Mouse (Mus musculus) brain, adult 2 months (tissue): Measurements from ENCODE around the gene Wdr20.

Experiments used
- DNase-seq: peaks from one replicate; pipeline ENCODE4 v3.0.0; 2011; ENCODE audit warnings: low read depth, low spot score

Wdr20 gene

DNA sequence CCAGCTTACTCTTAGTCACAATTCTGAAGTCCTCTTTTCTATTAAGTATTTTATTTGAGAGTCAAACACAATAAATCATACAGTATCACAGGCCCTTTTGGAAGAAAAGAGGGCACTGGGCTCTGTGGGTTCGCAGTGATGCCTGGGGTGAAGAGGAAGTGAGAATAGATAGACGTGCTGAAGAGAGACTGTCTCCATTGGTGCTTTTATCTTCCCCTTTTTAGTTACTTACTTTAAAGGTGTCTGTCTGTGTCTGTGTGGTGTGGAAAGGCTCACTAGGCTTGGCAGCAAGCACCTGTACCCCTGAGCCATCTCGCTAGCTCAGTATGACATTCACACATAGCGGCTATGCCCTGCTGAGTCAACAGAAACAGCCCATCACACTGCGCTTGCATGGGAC, 40.1 kb downstream of the Wdr20 start:
- peak; percentile 36 for DNase-seq

DNA sequence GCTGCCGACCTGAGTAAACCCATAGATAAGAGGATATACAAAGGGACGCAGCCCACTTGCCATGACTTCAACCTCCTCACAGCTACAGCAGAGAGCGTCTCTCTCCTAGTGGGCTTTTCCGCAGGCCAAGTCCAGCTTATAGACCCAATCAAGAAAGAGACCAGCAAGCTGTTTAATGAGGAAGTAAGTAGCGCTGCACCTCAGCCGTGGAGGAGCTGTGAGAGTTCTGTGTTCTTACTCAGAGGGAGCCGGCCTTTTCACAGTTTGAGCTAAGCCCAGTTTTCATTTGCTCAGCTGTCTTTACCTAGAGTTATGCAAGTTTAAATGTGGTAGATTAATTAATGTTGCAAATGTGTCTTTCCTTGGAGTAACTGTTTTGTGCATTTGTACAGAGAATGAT, 41.6 kb downstream of the Wdr20 start:
- no peak for DNase-seq

- DNase-seq = peak; percentile 94
Observed at GRCm38 (mm10) chr12:110781181-110781580, 43.4 kb downstream of the Wdr20 start.

DNA sequence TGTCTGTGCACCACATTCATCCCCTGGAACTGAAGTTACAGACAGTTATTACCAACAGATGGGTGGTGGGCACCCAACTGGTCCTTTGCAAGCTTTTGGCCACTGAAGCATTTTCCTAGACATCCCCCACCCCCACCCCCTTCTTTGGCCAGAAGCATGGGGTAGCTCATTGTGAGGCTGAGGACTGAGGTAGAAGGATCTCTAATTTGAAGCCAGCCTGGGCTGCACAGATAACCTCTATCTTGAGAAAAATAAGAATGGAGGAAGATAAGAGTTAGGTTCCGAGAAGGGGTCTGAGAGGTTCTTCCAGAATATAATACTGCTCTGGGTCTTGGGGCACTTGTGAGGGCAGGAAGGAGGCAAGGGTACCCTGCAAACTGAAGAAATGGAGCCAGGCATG, 44.5 kb downstream of the Wdr20 start:
- DNase-seq = no peak

GRCm38 (mm10) chr12:110784211-110784610, 46.5 kb downstream of the Wdr20 start:
- DNase-seq = no peak

DNA sequence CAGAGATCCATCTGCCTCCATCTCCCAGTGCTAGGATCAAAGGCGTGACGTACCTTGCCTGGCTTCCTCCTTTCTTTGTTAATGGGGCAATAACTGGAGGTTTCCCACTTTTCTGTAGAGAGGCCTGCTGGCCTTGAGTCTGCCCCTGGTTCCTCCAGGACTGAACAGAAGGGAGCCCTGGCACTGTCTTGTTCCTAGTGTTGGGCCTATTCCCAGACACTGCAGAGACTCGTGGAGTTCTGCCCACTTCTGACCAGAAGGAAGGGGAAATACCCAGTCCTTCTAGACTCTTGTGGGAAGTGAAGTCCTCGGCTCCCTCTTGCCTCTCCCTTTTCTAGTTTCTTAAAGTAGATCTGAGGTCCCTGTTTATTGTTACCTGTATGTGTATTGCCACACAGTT, 48.5 kb downstream of the Wdr20 start:
- peak; percentile 92 for DNase-seq

DNA sequence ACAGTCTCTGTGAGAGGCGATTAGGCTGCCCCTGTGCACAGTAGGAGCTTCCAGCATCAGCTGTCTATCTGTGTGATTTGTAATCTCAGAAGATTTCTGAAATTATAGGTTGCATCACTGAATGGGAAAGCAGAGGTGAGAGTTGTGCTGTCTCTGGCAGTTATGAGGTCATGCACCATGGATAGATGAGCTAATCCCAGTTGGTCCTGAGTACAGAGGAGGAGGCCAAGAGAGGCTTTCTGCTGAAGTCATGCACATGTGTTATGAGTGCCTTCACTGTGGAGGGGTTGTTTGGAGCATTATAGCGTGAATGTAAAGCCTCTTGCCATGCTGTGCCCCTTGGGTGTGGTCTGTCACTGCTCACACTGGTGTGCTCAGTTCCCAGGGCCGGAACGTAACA, 52.8 kb downstream of the Wdr20 start:
- peak; percentile 45 for DNase-seq

GRCm38 (mm10) chr12:110791026-110791425, 53.3 kb downstream of the Wdr20 start:
- DNase-seq = no peak

DNA sequence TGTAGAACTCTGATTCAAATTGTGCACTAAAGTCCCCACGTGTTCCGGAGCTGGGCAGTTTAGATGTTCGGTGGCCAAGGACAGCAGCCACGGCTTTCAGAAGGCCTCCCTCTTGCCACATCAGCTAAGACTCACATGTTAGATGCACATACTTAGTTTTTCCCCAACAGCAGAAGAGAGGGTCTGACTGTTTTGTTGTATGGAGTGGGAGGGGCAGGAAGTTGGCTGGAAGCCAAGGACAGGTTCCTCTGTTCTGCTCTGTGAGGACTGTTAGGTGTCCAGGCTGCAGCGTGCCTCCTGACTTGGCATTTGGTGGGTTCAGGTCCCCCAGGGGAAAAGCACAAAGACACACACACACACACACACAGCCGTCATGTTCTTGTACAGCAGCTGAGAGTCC, 57.3 kb downstream of the Wdr20 start:
- no peak for DNase-seq

- no peak for DNase-seq
Observed at GRCm38 (mm10) chr12:110796748-110797147, 59.0 kb downstream of the Wdr20 start.

DNA sequence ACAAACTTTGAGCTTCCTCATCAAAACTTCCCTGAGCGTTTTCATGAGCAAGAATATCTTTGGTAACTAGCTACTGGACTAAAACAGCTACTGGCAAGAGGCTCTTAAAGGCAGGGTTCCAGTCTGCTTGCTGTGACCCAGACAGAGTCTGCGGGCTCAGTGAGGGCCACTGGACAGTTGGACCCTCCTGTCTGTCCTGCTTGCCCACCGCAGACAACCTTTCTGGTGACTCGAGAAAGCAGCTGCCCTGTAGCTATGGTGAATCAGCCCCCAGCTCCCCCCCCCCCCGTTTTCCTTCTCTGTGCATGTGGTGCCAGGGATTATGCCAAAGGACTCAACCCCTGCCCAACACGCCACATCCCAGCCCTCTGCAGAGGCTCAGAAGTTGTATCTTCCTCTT, 59.5 kb downstream of the Wdr20 start:
- DNase-seq = no peak

DNA sequence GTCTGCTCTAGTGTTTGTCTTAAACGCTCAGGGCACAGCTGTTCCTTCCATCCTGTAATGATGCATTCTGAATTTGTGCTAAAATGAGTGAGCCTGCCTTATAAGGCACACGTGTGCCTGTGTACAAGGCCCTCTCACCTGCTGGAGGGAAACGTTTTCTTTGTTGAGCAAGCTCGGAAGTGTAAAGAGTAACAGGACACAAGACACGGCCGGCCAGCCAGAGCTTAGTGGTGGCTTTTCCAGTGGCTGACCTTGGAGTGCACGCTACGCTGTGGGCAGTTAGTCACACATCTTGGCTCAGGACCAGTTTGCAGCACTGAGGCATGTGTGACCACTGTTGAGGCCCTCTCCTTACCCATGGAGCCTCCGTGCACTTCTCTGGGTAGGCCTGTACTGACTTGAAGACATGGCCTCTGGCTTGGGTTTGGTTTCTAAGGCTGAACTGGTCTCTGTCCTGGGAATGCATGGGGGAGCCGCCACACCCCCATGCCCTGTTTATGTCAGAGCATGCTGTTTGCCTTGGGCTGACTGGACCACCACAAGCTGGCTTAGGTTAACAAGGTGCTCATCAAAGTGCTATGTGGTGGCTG, 60.2 kb downstream of the Wdr20 start:
- no peak for DNase-seq

GRCm38 (mm10) chr12:110799226-110799625, 61.5 kb downstream of the Wdr20 start:
- no peak for DNase-seq

DNA sequence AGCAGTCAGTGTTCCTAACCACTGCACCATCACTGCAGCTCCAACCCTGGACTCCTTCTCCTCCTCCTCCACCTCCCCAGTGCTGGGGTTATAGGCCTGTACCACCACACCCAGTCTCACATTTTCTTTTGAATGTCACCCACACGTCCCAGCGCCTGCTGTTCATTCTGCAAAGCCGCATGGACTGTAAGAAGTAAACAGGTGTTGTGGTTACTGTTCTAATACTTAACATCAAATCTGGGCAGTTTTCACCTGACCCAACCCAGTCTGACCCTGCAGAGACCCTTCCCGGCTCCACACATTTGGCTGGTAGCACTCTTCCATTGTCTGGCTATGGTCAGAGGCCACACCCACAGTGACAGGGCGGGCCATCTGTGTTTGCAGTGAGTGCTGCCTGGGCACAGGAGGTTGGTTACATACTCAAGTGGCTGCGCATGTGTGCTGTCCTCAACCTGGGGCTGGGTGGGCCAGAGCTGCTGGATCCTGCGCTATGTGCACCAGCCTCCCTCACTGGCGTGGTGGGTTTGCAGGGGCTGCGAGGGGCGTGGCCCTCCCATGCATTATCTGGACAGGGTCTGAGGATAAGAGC, 64.2 kb downstream of the Wdr20 start:
- no peak for DNase-seq

GRCm38 (mm10) chr12:110802674-110803297, 65.0 kb downstream of the Wdr20 start:
- no peak for DNase-seq

DNA sequence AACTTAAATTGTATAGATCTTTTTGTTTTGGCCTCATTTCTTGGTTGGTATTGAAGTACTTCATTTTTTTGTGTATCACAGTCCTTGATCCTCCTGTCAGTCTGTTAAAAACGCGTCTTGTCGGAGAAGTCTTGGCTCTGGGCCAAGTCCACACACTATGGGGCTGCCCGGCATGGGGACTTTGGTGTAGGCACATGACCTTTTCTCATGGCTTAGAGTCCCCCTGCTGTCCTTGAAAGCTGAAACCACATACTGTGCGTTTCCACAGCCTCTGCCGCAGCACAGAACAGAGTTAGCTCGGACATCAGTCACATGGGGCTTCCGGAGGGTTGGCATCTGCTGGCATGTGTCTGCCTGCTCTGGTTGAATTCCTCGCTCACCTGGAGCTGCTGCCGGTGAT, 66.5 kb downstream of the Wdr20 start:
- peak; percentile 63 for DNase-seq

DNA sequence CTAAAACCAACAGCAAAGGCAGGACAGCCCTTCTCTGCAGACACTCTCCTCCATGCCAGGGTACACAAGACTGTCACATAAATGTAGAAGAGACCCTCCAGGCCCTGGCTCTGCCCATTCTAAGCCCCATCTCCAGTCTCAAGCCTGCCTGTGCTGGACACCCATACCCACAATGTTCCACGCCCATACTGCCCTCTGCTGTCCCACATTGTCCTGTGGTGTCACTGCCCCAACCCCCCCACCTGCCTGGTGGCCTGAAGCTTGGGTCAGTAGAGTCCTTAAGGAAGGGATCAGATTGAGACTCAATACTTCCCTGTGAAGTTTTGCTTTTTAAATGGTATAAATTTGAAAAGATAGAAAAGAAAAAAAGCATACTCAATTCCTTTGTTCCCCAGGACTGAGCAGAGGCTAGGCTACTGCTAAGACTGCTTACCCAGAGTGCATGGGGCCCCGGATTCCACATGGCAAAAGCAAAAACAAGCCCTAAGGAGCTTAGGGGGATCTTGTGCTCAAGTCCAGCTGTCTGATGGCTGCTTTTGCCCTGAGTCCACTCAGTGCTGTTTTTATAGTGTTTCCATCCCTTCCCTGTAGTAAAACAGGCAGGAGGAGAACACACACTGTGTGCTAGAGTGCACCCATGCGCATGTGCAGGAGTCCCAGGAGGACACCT, 68.7 kb downstream of the Wdr20 start:
- peak; percentile 67 for DNase-seq

DNA sequence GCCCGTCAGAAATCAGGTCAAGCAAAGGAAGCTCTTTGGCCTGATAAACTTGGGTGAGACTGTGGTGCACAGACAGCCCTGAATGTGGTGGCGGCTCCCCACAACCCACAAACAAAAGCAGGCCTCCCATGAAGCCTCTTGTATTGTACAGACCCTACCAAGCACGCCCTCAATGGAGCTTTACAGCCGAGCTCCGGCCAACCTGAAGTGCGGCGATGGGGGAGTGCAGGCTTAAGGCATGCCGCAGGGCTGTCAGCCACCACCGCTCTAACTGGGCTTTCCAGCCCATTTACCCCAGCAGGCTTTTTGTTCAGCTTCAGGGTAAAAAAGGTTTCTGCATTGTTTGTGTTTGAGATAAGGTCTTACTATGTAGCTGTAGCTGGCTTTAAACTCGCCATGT, 70.7 kb downstream of the Wdr20 start:
- no peak for DNase-seq

DNA sequence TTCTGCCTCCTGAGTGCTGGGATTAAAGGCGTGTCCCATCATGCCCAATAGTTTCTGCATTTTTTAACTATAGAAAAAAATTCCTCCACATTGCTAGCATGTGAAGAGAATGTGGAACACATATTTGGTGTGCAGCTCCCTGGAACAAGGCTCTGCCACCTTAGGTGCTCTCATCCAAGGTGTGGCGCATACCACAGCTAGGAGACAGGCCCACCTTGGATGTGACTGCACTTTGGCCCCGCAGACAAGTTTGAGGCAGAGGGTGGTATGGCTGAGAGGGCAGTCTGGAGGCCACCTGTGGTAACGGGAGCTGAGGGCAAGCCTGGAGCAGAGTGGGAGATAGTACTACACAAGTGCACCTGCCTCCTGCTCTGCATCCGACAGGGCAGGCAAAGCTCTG, 71.1 kb downstream of the Wdr20 start:
- no peak for DNase-seq

DNA sequence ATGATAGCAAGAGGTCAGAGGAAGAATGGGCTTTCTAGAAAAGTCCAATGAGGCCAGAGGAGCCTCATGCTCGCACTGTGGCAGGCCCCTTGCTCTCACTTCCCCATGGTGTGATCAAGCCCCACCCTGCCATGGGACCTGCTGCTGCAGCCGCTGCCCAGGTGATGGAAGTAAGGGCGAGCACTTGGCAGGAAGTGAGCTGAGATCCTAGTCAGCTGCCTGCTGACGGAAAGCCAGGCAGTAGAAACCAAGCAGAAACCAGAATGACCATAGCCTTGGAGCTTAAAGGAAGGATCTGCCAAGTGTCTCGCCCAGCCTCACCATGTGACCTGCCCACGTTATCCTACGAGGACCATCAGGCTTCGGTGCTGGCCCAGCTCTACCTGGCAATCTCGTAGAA, 75.4 kb downstream of the Wdr20 start:
- DNase-seq = no peak

- DNase-seq = no peak
Observed at GRCm38 (mm10) chr12:110813624-110814023, 75.9 kb downstream of the Wdr20 start.

GRCm38 (mm10) chr12:110814924-110815323, 77.2 kb downstream of the Wdr20 start:
- DNase-seq = no peak

- no peak for DNase-seq
Observed at GRCm38 (mm10) chr12:110816833-110817232, 79.1 kb downstream of the Wdr20 start.
